Mouse (Mus musculus) MEL (cell line): Measurements from ENCODE around the gene Aatf. TPM values are rescaled to one million over a fixed set of nuclear protein-coding genes. Genes with fewer than 3 reads are reported as not detected.

ENCODE experiments used
- DNase-seq: peaks from one replicate; pipeline ENCODE4 v3.0.0; 2011; ENCODE audit warnings: low read depth, low spot score
- H3K27ac ChIP-seq: 2 replicates; pipeline ENCODE4 v1.5.1; 2012; ENCODE audit warnings: low read depth, mild to moderate bottlenecking, control low read depth, low read length, moderate library complexity; ENCODE audit not compliant: control insufficient read depth
- H3K27me3 ChIP-seq, 2 experiments: fragments of 150-350 bp in 1 of 2; sonication (generic) in 1 of 2; 2 replicates each; pipeline ENCODE4 v1.6.1; 2012; ENCODE audit warnings: low read length in 2 of 2, mild to moderate bottlenecking in 2 of 2, improper control_type of control experiment in 1 of 2, moderate library complexity in 1 of 2; ENCODE audit not compliant: insufficient read depth in 2 of 2, control insufficient read depth in 1 of 2
- H3K36me3 ChIP-seq, 2 experiments: 2 replicates each; pipeline ENCODE4 v1.6.1; 2012 to 2014; ENCODE audit warnings: low read length in 2 of 2, improper control_type of control experiment in 1 of 2, inconsistent platforms in 1 of 2, mild to moderate bottlenecking in 1 of 2; ENCODE audit not compliant: insufficient read depth in 2 of 2, control insufficient read depth in 1 of 2
- H3K4me1 ChIP-seq, 2 experiments: fragments of 150-350 bp in 1 of 2; sonication (generic) in 1 of 2; 2 replicates each; pipeline ENCODE4 v1.6.1; 2012; ENCODE audit warnings: low read length in 2 of 2, improper control_type of control experiment in 1 of 2, mild to moderate bottlenecking in 1 of 2; ENCODE audit not compliant: insufficient read depth in 2 of 2, control insufficient read depth in 1 of 2
- H3K4me3 ChIP-seq, 2 experiments: fragments of 150-350 bp in 1 of 2; sonication (generic) in 1 of 2; 2 replicates each; pipeline ENCODE4 v1.5.1; 2012; ENCODE audit warnings: low read depth in 2 of 2, low read length in 2 of 2, mild to moderate bottlenecking in 2 of 2, moderate library complexity in 2 of 2, control low read depth in 1 of 2, improper control_type of control experiment in 1 of 2; ENCODE audit not compliant: control insufficient read depth in 1 of 2, insufficient read depth in 1 of 2
- H3K79me2 ChIP-seq: 2 replicates; pipeline ENCODE4 v1.6.1; 2012; ENCODE audit warnings: mild to moderate bottlenecking, low read length, moderate library complexity; ENCODE audit not compliant: control insufficient read depth, poor library complexity, insufficient read depth
- H3K9ac ChIP-seq: 2 replicates; pipeline ENCODE4 v1.6.1; 2012; ENCODE audit warnings: low read depth, mild to moderate bottlenecking, control low read depth, low read length, moderate library complexity; ENCODE audit not compliant: control insufficient read depth, poor library complexity, severe bottlenecking
- H3K9me3 ChIP-seq: fragments of 150-350 bp; sonication (generic); replicated peaks from 2 replicates; pipeline ENCODE4 v1.6.1; 2012; ENCODE audit warnings: mild to moderate bottlenecking, low read length, improper control_type of control experiment, moderate library complexity; ENCODE audit not compliant: insufficient read depth
- CHD1 ChIP-seq: IDR thresholded peaks from 2 replicates; pipeline ENCODE4 v1.6.1; 2012; ENCODE audit warnings: low read depth, mild to moderate bottlenecking, inconsistent platforms, low read length, improper control_type of control experiment
- CHD2 ChIP-seq: IDR thresholded peaks from 2 replicates; pipeline ENCODE4 v1.6.1; 2011; ENCODE audit warnings: low read length, improper control_type of control experiment
- CTCF ChIP-seq, 3 experiments: IDR thresholded peaks in 2 of 3; conservative IDR thresholded peaks in 1 of 3; 2 replicates each; pipeline ENCODE4 v1.5.1; 2011 to 2012; ENCODE audit warnings: low read length in 3 of 3, low read depth in 2 of 3, mild to moderate bottlenecking in 2 of 3, improper control_type of control experiment in 1 of 3, inconsistent platforms in 1 of 3, mixed read lengths in 1 of 3, moderate library complexity in 1 of 3; ENCODE audit not compliant: control insufficient read depth in 1 of 3, insufficient read depth in 1 of 3, poor library complexity in 1 of 3, severe bottlenecking in 1 of 3
- ELF1 ChIP-seq: IDR thresholded peaks from 2 replicates; pipeline ENCODE4 v1.6.1; 2014; ENCODE audit warnings: low read depth, mild to moderate bottlenecking, inconsistent platforms, low read length, improper control_type of control experiment, moderate library complexity
- EP300 ChIP-seq, 2 experiments: IDR thresholded peaks; 2 replicates each; pipeline ENCODE4 v1.6.1; 2011; ENCODE audit warnings: improper control_type of control experiment in 2 of 2, low read length in 2 of 2, low read depth in 1 of 2, mild to moderate bottlenecking in 1 of 2
- ETS1 ChIP-seq: IDR thresholded peaks from 2 replicates; pipeline ENCODE4 v1.6.1; 2012; ENCODE audit warnings: low read depth, mild to moderate bottlenecking, inconsistent platforms, low read length, improper control_type of control experiment, moderate library complexity
- HCFC1 ChIP-seq: IDR thresholded peaks from 2 replicates; pipeline ENCODE4 v1.6.1; 2012; ENCODE audit warnings: low read depth, mild to moderate bottlenecking, inconsistent platforms, low read length, improper control_type of control experiment, moderate library complexity
- JUND ChIP-seq: IDR thresholded peaks from 2 replicates; pipeline ENCODE4 v1.6.1; 2011; ENCODE audit warnings: low read depth, mild to moderate bottlenecking, improper control_type of control experiment, low read length
- MAFK ChIP-seq: IDR thresholded peaks from 2 replicates; pipeline ENCODE4 v1.6.1; 2011; ENCODE audit warnings: low read depth, mild to moderate bottlenecking, low read length, improper control_type of control experiment, borderline replicate concordance
- MAX ChIP-seq: IDR thresholded peaks from 2 replicates; pipeline ENCODE4 v1.6.1; 2011; ENCODE audit warnings: low read length, improper control_type of control experiment
- MAZ ChIP-seq: IDR thresholded peaks from 2 replicates; pipeline ENCODE4 v1.6.1; 2012; ENCODE audit warnings: low read depth, mild to moderate bottlenecking, inconsistent platforms, low read length, improper control_type of control experiment
- MEF2A ChIP-seq: IDR thresholded peaks from 2 replicates; pipeline ENCODE4 v1.6.1; 2014; ENCODE audit warnings: low read depth, mild to moderate bottlenecking, inconsistent platforms, low read length, improper control_type of control experiment; ENCODE audit not compliant: poor library complexity, insufficient replicate concordance, severe bottlenecking; ENCODE audit errors: extremely low read depth
- MXI1 ChIP-seq: IDR thresholded peaks from 2 replicates; pipeline ENCODE4 v1.6.1; 2011; ENCODE audit warnings: mild to moderate bottlenecking, low read depth, low read length, improper control_type of control experiment
- MYC ChIP-seq: IDR thresholded peaks from 2 replicates; pipeline ENCODE4 v1.6.1; 2011; ENCODE audit warnings: low read depth, mild to moderate bottlenecking, low read length, improper control_type of control experiment, moderate library complexity
- POLR2A ChIP-seq, 2 experiments: IDR thresholded peaks; 2 replicates each; pipeline ENCODE4 v1.6.1; 2011 to 2012; ENCODE audit warnings: low read length in 2 of 2, mild to moderate bottlenecking in 2 of 2, control low read depth in 1 of 2, improper control_type of control experiment in 1 of 2, low read depth in 1 of 2, moderate library complexity in 1 of 2; ENCODE audit not compliant: control insufficient read depth in 1 of 2, insufficient read depth in 1 of 2, poor library complexity in 1 of 2
- TAL1 ChIP-seq: IDR thresholded peaks from 2 replicates; pipeline ENCODE4 v1.6.1; 2012; ENCODE audit warnings: mild to moderate bottlenecking, inconsistent platforms, low read length, moderate library complexity, mixed read lengths
- TBP ChIP-seq: IDR thresholded peaks from 2 replicates; pipeline ENCODE4 v1.8.0; 2011; ENCODE audit warnings: low read depth, low read length, improper control_type of control experiment
- USF1 ChIP-seq: IDR thresholded peaks from 2 replicates; pipeline ENCODE4 v1.6.1; 2014; ENCODE audit warnings: low read depth, mild to moderate bottlenecking, inconsistent platforms, low read length, improper control_type of control experiment, moderate library complexity
- USF2 ChIP-seq, 2 experiments: IDR thresholded peaks; 2 replicates each; pipeline ENCODE4 v1.6.1; 2011 to 2012; ENCODE audit warnings: improper control_type of control experiment in 2 of 2, low read length in 2 of 2, borderline replicate concordance in 1 of 2, inconsistent platforms in 1 of 2, low read depth in 1 of 2, mild to moderate bottlenecking in 1 of 2; ENCODE audit not compliant: insufficient read depth in 1 of 2
- ZKSCAN1 ChIP-seq: IDR thresholded peaks from 2 replicates; pipeline ENCODE4 v1.6.1; 2012; ENCODE audit warnings: low read depth, mild to moderate bottlenecking, inconsistent platforms, low read length, improper control_type of control experiment, moderate library complexity
- ZMIZ1 ChIP-seq: IDR thresholded peaks from 2 replicates; pipeline ENCODE4 v1.6.1; 2012; ENCODE audit warnings: low read depth, mild to moderate bottlenecking, inconsistent platforms, low read length, improper control_type of control experiment, moderate library complexity
- polyA plus RNA-seq, 2 experiments: library from polyadenylated mRNA; stranded (reverse) in 1 of 2; unstranded in 1 of 2; fragments of >175 nt in 1 of 2; fragments of >200 nt in 1 of 2; gene quantifications; 2 replicates each; pipeline versions ENCODE4 v1.2.1 to v1.2.4; 2012; ENCODE audit warnings: low replicate concordance in 2 of 2, low read depth in 1 of 2; ENCODE audit not compliant: insufficient read length in 2 of 2, insufficient read depth in 1 of 2, missing spikeins in 1 of 2
- total RNA-seq: library from RNA; depleted of rRNA; stranded (reverse); fragments of 300-350 nt; gene quantifications from 2 replicates; pipeline ENCODE4 v1.2.3, GENCODE M21; 2012

Aatf gene
- total and polyA plus RNA-seq, 3 experiments, result 187 to 243 TPM; not detected in 1

- Histone ChIP-seq H3K4me1 (no peaks in the 10 kb centered on the region), H3K27me3 (peaks cover 0 to 8% of the 10 kb centered on the region in 2 experiments; a peak in 2 of 4 replicates), H3K9me3 (no peaks in the 10 kb centered on the region), H3K9ac (no peak overlapping the region), H3K36me3 (no peaks in the 10 kb centered on the region), H3K79me2 (no peaks in the 10 kb centered on the region), H3K27ac (no peak overlapping the region), H3K4me3 (no peak overlapping the region)
- DNase-seq, result no peak
- no peak for TF ChIP-seq POLR2A (IDR thresholded peaks at IDR 0.05; ENCODE audit: control insufficient read depth in 1 of 2, insufficient read depth in 1 of 2, low read depth in 1 of 2, low read length in 2 of 2, poor library complexity in 1 of 2)
- TF ChIP-seq MAFK, result no peak
- TF ChIP-seq MXI1, result no peak
- TF ChIP-seq CHD2, result no peak
- no peak for TF ChIP-seq CHD1
- TF ChIP-seq TBP, result no peak
- TF ChIP-seq HCFC1, result no peak
- no peak for TF ChIP-seq ZMIZ1
- no peak for TF ChIP-seq MAZ
- TF ChIP-seq CTCF (IDR thresholded peaks at IDR 0.05 in 2 of 3, conservative IDR thresholded peaks at IDR 0.05 in 1 of 3; ENCODE audit: control insufficient read depth in 1 of 3, insufficient read depth in 1 of 3, low read depth in 2 of 3, low read length in 3 of 3, poor library complexity in 1 of 3, severe bottlenecking in 1 of 3), result no peak
- no peak for TF ChIP-seq JUND
- TF ChIP-seq MEF2A, result no peak
- TF ChIP-seq ELF1, result no peak
- no peak for TF ChIP-seq USF1
- no peak for TF ChIP-seq ETS1
- TF ChIP-seq MYC, result no peak
Observed at GRCm38 (mm10) chr11:84524511-84525270, 11.4 kb upstream of the Aatf start.

DNA sequence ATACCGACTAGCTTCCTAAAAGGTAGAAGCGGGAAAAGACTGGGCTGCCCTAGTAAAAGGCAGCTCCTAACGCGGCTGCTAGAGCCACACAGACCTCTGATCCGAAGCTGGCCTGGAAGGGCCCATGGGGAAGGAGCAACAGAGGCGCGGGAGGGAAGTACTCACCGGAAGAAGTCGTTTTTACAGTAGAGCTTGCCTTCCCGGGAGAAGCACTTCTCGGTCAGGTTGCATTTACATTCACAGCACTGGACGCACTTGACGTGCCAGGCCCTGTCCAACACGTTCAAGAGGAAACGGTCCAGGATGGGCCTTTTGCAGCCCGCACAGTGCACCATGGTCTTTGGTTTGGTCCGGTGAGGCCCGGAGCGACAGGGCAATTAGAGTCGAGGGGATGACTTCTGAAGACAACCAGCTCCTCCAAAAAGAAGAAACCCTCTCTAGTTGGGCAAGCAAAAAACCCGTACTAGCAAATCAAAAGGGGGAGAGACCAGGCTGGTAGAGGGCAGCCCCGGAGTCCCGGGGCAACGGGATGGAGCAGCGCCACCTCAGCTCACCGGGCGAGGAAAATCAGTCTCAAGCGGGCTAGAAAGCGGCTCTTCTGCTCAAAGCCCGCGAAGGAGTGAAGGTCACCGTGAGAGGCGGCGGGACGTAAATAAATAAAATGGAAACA, 10.7 kb upstream of the Aatf start:
- Histone ChIP-seq H3K9me3 (no peaks in the 10 kb centered on the region), H3K9ac (no peak overlapping the region), H3K36me3 (no peaks in the 10 kb centered on the region), H3K4me3 (no peak overlapping the region), H3K27me3 (peaks cover 0 to 7% of the 10 kb centered on the region in 2 experiments; a peak in 2 of 4 replicates), H3K4me1 (no peaks in the 10 kb centered on the region), H3K79me2 (no peaks in the 10 kb centered on the region), H3K27ac (no peak overlapping the region)
- TF ChIP-seq MEF2A (no peak), EP300 (IDR thresholded peaks at IDR 0.05; ENCODE audit: low read depth in 1 of 2, low read length in 2 of 2) (no peak), USF1 (no peak), ZKSCAN1 (no peak), MAZ (no peak), CHD1 (no peak), MAX (no peak), TAL1 (no peak), USF2 (IDR thresholded peaks at IDR 0.05; ENCODE audit: borderline replicate concordance in 1 of 2, insufficient read depth in 1 of 2, low read depth in 1 of 2, low read length in 2 of 2) (no peak), MYC (no peak), ELF1 (no peak)
- DNase-seq, result no peak
